Mouse (Mus musculus) lung, postnatal 0 days (tissue): ENCODE measurements around the gene Timm44.

Source experiments
- CTCF ChIP-seq: IDR thresholded peaks from 2 replicates; pipeline ENCODE4 v1.5.1; 2016; ENCODE audit warnings: antibody characterized with exemption, mild to moderate bottlenecking
- EP300 ChIP-seq: IDR thresholded peaks from 2 replicates; pipeline ENCODE4 v1.6.1; 2016; ENCODE audit warnings: antibody characterized with exemption, mild to moderate bottlenecking, control low read depth

- TF ChIP-seq CTCF: no peak
- no peak for TF ChIP-seq EP300
Measured at GRCm38 (mm10) chr8:4276111-4276465, 375 bp upstream of the Timm44 start.
